Mouse (Mus musculus): ENCODE measurements around the gene Tmem123. TPM values are rescaled to one million over a fixed set of nuclear protein-coding genes. Genes with fewer than 3 reads are reported as not detected.

The Tmem123 gene
- polyA plus RNA-seq, 1 experiment: 25.1 TPM

- peaks cover 3% of the 10 kb centered on the region; the same call in 1 of the 2 replicates for H3K4me1 ChIP-seq (ENCODE audit: control insufficient read depth, insufficient read depth, insufficient read length, low read length)
- WGBS: 79% methylated on average over 8 of the region's 8 CpGs
- H3K36me3 ChIP-seq (ENCODE audit: control insufficient read depth, insufficient read depth, low read length): peaks cover 35% of the 10 kb centered on the region
- no peak overlapping the region for H3K4me3 ChIP-seq (ENCODE audit: low read depth, low read length)
- TF ChIP-seq CTCF (IDR thresholded peaks at IDR 0.05; ENCODE audit: extremely low read depth, insufficient read length, insufficient replicate concordance, low read depth, low read length) (no peak), POLR2A (IDR thresholded peaks at IDR 0.05; ENCODE audit: low read depth, low read length) (no peak)
- H3K27ac ChIP-seq (ENCODE audit: insufficient read depth, low read depth, low read length): no peak overlapping the region
- no peaks in the 10 kb centered on the region for H3K27me3 ChIP-seq (ENCODE audit: control insufficient read depth, insufficient read depth, low read length)
Observed at GRCm38 (mm10) chr9:7789764-7790575, 26.1 kb downstream of the Tmem123 start.

- Histone ChIP-seq H3K4me3 (ENCODE audit: low read depth, low read length) (no peak overlapping the region), H3K27me3 (ENCODE audit: control insufficient read depth, insufficient read depth, low read length) (no peaks in the 10 kb centered on the region), H3K4me1 (ENCODE audit: control insufficient read depth, insufficient read depth, insufficient read length, low read length) (peaks cover 3% of the 10 kb centered on the region; the same call in 1 of the 2 replicates), H3K36me3 (ENCODE audit: control insufficient read depth, insufficient read depth, low read length) (peaks cover 36% of the 10 kb centered on the region), H3K27ac (ENCODE audit: insufficient read depth, low read depth, low read length) (no peak overlapping the region)
- 72% methylated on average over 11 of the region's 11 CpGs for WGBS
- TF ChIP-seq CTCF (IDR thresholded peaks at IDR 0.05; ENCODE audit: extremely low read depth, insufficient read length, insufficient replicate concordance, low read depth, low read length) (no peak), POLR2A (IDR thresholded peaks at IDR 0.05; ENCODE audit: low read depth, low read length) (no peak)
Observed at GRCm38 (mm10) chr9:7790580-7791084, 26.8 kb downstream of the Tmem123 start.

GRCm38 (mm10) chr9:7793561-7793960 lies 29.7 kb downstream of the Tmem123 start:
- TF ChIP-seq CTCF (IDR thresholded peaks at IDR 0.05; ENCODE audit: extremely low read depth, insufficient read length, insufficient replicate concordance, low read depth, low read length) (no peak), POLR2A (IDR thresholded peaks at IDR 0.05; ENCODE audit: low read depth, low read length) (no peak)

GRCm38 (mm10) chr9:7795581-7795980 lies 31.7 kb downstream of the Tmem123 start:
- Histone ChIP-seq H3K4me1 (ENCODE audit: control insufficient read depth, insufficient read depth, insufficient read length, low read length) (peaks cover 3% of the 10 kb centered on the region; the same call in 1 of the 2 replicates), H3K4me3 (ENCODE audit: low read depth, low read length) (no peak overlapping the region), H3K36me3 (ENCODE audit: control insufficient read depth, insufficient read depth, low read length) (peaks cover 30% of the 10 kb centered on the region), H3K27me3 (ENCODE audit: control insufficient read depth, insufficient read depth, low read length) (no peaks in the 10 kb centered on the region), H3K27ac (ENCODE audit: insufficient read depth, low read depth, low read length) (no peak overlapping the region)
- no peak for TF ChIP-seq POLR2A (IDR thresholded peaks at IDR 0.05; ENCODE audit: low read depth, low read length)
- TF ChIP-seq CTCF (IDR thresholded peaks at IDR 0.05; ENCODE audit: extremely low read depth, insufficient read length, insufficient replicate concordance, low read depth, low read length): no peak

More at GRCm38 (mm10) chr9:7793561-7793960, 29.7 kb downstream of the Tmem123 start:
- no peak overlapping the region for H3K27ac ChIP-seq (ENCODE audit: insufficient read depth, low read depth, low read length)
- H3K4me3 ChIP-seq (ENCODE audit: low read depth, low read length): no peak overlapping the region
- H3K27me3 ChIP-seq (ENCODE audit: control insufficient read depth, insufficient read depth, low read length): no peaks in the 10 kb centered on the region
- WGBS: 86% methylated on average over 2 of the region's 2 CpGs
- H3K36me3 ChIP-seq (ENCODE audit: control insufficient read depth, insufficient read depth, low read length): peaks cover 32% of the 10 kb centered on the region
- peaks cover 1% of the 10 kb centered on the region; the same call in 1 of the 2 replicates for H3K4me1 ChIP-seq (ENCODE audit: control insufficient read depth, insufficient read depth, insufficient read length, low read length)

- Histone ChIP-seq H3K27ac (ENCODE audit: insufficient read depth, low read depth, low read length) (no peak overlapping the region), H3K36me3 (ENCODE audit: control insufficient read depth, insufficient read depth, low read length) (peaks cover 25% of the 10 kb centered on the region), H3K4me1 (ENCODE audit: control insufficient read depth, insufficient read depth, insufficient read length, low read length) (peaks cover 3% of the 10 kb centered on the region; the same call in 1 of the 2 replicates), H3K27me3 (ENCODE audit: control insufficient read depth, insufficient read depth, low read length) (no peaks in the 10 kb centered on the region), H3K4me3 (ENCODE audit: low read depth, low read length) (no peak overlapping the region)
- TF ChIP-seq POLR2A (IDR thresholded peaks at IDR 0.05; ENCODE audit: low read depth, low read length) (no peak), CTCF (IDR thresholded peaks at IDR 0.05; ENCODE audit: extremely low read depth, insufficient read length, insufficient replicate concordance, low read depth, low read length) (no peak)
- WGBS: 60% methylated on average over 6 of the region's 6 CpGs
Observed at GRCm38 (mm10) chr9:7796129-7796864, 32.5 kb downstream of the Tmem123 start.

- peaks cover 3% of the 10 kb centered on the region; the same call in 1 of the 2 replicates for H3K4me1 ChIP-seq (ENCODE audit: control insufficient read depth, insufficient read depth, insufficient read length, low read length)
- peaks cover 17% of the 10 kb centered on the region for H3K36me3 ChIP-seq (ENCODE audit: control insufficient read depth, insufficient read depth, low read length)
- no peak overlapping the region for H3K4me3 ChIP-seq (ENCODE audit: low read depth, low read length)
- H3K27ac ChIP-seq (ENCODE audit: insufficient read depth, low read depth, low read length): no peak overlapping the region
- TF ChIP-seq POLR2A (IDR thresholded peaks at IDR 0.05; ENCODE audit: low read depth, low read length): no peak
- no peak for TF ChIP-seq CTCF (IDR thresholded peaks at IDR 0.05; ENCODE audit: extremely low read depth, insufficient read length, insufficient replicate concordance, low read depth, low read length)
- H3K27me3 ChIP-seq (ENCODE audit: control insufficient read depth, insufficient read depth, low read length): no peaks in the 10 kb centered on the region
- 94% methylated on average over 2 of the region's 2 CpGs for WGBS
Observed at GRCm38 (mm10) chr9:7797542-7797941, 33.7 kb downstream of the Tmem123 start.

Measured in small intestine, adult 2 months (tissue).